Mouse (Mus musculus): ENCODE measurements around the gene Zfp551.

Zfp551 gene

GRCm38 (mm10) chr7:12422245-12422849 lies at the start of gene Zfp551:
Gene Zfp551, minus strand, starts transcription at chr7:12422751.
- DNase-seq (ENCODE audit: low read depth, low spot score) = no peak

- no peak for DNase-seq (ENCODE audit: low read depth, low spot score)
Measured at GRCm38 (mm10) chr7:12422855-12423254, 304 bp upstream of the Zfp551 start.

GRCm38 (mm10) chr7:12421741-12422140 lies 810 bp downstream of the Zfp551 start:
- no peak for DNase-seq (ENCODE audit: low read depth, low spot score)

DNA sequence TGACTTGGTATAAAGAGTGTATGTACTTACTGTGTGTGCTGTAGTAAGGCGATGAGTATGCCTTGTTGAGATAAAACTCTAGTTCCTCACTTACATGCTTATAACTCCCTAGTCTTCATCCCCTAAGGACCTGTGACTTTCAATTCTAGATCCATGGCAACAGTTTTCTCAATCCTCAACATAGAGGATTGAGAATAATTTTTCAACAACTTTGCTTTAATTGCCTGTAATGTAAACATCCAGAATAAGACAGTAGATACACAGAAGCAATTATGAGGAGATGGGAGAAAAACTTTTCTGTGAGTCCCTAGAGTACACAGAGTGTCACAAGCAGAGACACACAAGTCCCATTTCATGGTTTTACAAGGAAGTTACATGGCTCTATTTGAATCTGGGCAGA lies 53.4 kb downstream of the Zfp551 start, which contains the start of gene Vmn1r84:
Gene Vmn1r84 (minus strand): TSS at position 101 of the 400 bp plus-strand sequence.
- DNase-seq (ENCODE audit: low read depth, low spot score) = no peak
